Mouse (Mus musculus) liver, embryonic 12.5 days (tissue): ENCODE results near the gene Il15. TPM values are rescaled to one million over a fixed set of nuclear protein-coding genes. Genes with fewer than 3 reads are reported as not detected.

Source experiments
- ATAC-seq: fragments of 200-750 bp; cut with Nextera tagmentation; 2 replicates; pipeline ENCODE4 v1.8.0; 2017; ENCODE audit warnings: moderate number of reproducible peaks, mild to moderate bottlenecking, moderate library complexity
- H3K27ac ChIP-seq: fragments of 300-500 bp; sonication (generic); 2 replicates; pipeline ENCODE4 v1.5.1; 2016; ENCODE audit warnings: mild to moderate bottlenecking
- H3K27me3 ChIP-seq: fragments of 300-500 bp; sonication (generic); replicated peaks from 2 replicates; pipeline ENCODE4 v1.6.1; 2016; ENCODE audit warnings: mild to moderate bottlenecking, moderate library complexity
- H3K36me3 ChIP-seq: fragments of 300-500 bp; sonication (generic); 2 replicates; pipeline ENCODE4 v1.6.1; 2016; ENCODE audit warnings: mild to moderate bottlenecking, moderate library complexity
- H3K4me1 ChIP-seq: fragments of 300-500 bp; sonication (generic); 2 replicates; pipeline ENCODE4 v1.6.1; 2016
- H3K4me2 ChIP-seq: fragments of 300-500 bp; sonication (generic); 2 replicates; pipeline ENCODE4 v1.6.1; 2016; ENCODE audit warnings: mild to moderate bottlenecking, moderate library complexity
- H3K4me3 ChIP-seq: fragments of 300-500 bp; sonication (generic); 2 replicates; pipeline ENCODE4 v1.5.1; 2016; ENCODE audit warnings: mild to moderate bottlenecking, moderate library complexity
- H3K9ac ChIP-seq: fragments of 300-500 bp; sonication (generic); 2 replicates; pipeline ENCODE4 v1.6.1; 2016; ENCODE audit warnings: mild to moderate bottlenecking, moderate library complexity
- H3K9me3 ChIP-seq: fragments of 300-500 bp; sonication (generic); replicated peaks from 2 replicates; pipeline ENCODE4 v1.6.1; 2016; ENCODE audit warnings: mild to moderate bottlenecking, moderate library complexity
- WGBS: fragments of 180-500 bp; shearing (Covaris S2); methylation state at CpG from one replicate; pipeline ENCODE4 v1.1.7; 2016; ENCODE audit not compliant: insufficient replicate concordance; 5-methylcytosine and 5-hydroxymethylcytosine counted together
- polyA plus RNA-seq: library from polyadenylated mRNA; unstranded; fragments of >200 nt; fragmentation: Nextera tagmentation; extraction: Ambion mirVana; gene quantifications from 2 replicates; pipeline ENCODE4 v1.2.1, GENCODE M21; 2016

Il15 gene
- polyA plus RNA-seq, 1 experiment from 2014 or later, result 3.8 TPM

DNA sequence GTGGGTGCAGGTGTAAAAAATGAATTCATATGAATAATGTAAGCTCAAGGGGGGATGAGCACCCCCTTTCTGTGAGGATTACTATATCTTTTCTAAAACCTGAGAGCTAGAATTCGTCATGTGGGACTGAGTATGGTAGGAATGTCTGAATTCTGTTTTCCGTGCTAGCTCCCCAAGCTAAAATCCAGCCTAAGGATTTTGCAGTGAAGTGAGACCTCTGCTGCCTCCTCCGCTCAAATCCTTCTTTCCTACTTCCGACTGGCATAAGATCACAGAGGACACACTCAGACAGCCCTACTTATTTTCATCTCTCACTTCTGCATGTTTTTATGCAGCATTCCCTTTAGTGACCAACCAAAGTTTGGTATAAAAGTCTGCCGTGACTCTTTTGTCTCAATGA, 121.0 kb downstream of the Il15 start:
- no peaks in the 10 kb centered on the region for H3K27me3 ChIP-seq
- 63% methylated on average over 5 of the region's 5 CpGs for WGBS

More for the DNA sequence above, 121.0 kb downstream of the Il15 start:
- Histone ChIP-seq H3K36me3 (no peaks in the 10 kb centered on the region), H3K4me2 (no peak overlapping the region), H3K9ac (no peak overlapping the region), H3K4me1 (no peaks in the 10 kb centered on the region), H3K27ac (no peak overlapping the region), H3K9me3 (no peaks in the 10 kb centered on the region), H3K4me3 (no peak overlapping the region)
- ATAC-seq, result no peak
